Mouse (Mus musculus): Measurements from ENCODE around the gene Psmd7.
"Not testable (repeated sequence)": the region's sequence is repeated elsewhere in the genome, so short reads cannot be mapped to it uniquely, and the experiment has no call there.

Gene Psmd7

GRCm38 (mm10) chr8:107587995-107588780 is at the start of gene Psmd7:
Gene Psmd7 (minus strand): TSS chr8:107588464.
- peak; percentile 94 for DNase-seq

GRCm38 (mm10) chr8:107633734-107634133 is 45.5 kb upstream of the Psmd7 start:
- no peak for DNase-seq

DNA sequence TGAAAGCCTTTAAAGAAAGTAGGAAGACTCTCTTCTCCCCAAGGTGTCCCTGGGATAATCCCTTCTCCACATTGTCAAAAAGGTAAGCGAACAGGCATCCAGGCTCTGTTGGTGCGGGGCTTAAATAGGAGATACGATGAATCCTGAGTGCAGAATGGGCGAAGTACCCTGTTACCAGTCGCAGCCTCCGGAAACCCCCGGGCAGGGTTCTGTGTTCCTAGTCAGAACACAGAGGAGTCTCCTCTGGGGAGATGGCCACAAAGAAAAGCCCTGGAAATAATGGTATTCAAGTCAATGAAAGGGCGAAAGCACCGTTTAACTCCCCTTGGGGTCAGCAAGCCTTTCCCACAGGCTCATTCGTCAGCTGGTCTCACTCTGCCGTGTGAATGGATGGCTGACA is 41.4 kb upstream of the Psmd7 start:
- DNase-seq = no peak

DNA sequence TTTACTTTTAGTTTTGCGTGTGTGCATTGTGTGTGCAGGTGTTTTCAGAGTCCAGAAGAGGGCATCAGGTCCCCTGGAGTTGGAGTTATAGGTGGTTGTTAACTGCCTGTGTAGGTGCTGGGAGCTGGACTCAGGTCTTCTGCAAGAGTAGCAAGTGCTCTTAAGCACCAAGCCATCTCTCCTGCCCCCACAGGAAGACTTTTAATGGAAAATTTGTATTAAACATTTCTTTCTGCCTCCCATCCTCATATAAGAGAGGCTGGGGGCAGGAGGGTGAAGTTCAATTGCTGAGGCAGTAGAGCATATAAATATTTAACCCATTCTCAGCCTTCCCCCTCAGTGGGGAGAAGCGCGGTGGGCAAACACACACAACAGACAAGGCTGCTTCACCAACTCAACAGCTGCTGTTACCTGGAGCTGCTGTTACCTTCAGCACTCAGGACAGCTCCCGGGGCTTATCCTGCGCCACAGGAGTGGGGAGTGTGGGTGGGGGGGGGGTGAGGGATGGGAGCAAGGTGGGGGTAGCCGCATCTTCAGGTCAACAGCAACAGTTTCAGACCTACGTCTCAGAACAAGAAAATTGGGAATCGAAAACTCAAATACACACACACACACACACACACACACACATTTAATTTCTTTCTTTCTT is 40.4 kb upstream of the Psmd7 start:
- no peak for DNase-seq

- no peak for DNase-seq
Observed at GRCm38 (mm10) chr8:107627881-107628280, 39.6 kb upstream of the Psmd7 start.

DNA sequence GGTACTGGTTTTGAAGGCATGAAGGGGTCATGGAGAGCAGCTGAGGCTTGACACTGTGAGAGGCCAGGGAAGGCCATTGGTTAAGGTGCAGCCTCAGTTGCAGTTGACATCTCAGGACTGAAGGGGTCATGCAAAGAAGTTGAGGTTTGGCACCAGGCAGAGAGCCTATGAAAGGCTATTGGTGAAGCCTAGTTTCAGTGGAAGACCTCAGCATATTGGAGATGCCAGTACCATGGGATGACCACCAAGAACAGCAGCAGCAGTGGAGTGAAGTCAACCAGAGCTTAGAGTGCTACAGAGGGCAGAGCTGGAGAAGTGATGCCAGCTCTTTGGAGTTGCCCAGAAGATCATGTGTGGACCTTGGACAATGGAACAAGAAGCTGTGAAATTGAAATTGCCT is 36.0 kb upstream of the Psmd7 start:
- DNase-seq = not testable (repeated sequence)

GRCm38 (mm10) chr8:107621930-107622623 is 33.8 kb upstream of the Psmd7 start:
- no peak for DNase-seq

- DNase-seq = no peak
Observed at GRCm38 (mm10) chr8:107621136-107621535, 32.9 kb upstream of the Psmd7 start.

DNA sequence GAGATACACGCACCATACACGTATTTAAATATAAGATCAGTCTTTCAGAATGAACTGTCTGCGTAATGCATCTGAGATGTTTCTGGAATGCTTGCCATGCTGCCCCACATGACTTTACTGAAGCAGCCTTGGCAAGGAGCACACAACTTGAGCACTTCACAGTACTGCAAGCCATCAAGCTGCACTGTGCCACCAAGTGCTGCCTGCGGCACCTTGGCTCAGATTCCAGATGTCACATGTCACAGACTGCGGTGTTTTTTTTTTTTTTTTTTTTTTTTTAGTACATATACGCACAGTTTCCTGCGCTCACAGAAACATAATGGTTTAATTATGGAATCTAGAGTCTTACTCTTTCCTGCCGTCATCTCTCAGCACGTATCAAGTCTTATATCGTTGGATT is 30.2 kb upstream of the Psmd7 start:
- DNase-seq = no peak

DNA sequence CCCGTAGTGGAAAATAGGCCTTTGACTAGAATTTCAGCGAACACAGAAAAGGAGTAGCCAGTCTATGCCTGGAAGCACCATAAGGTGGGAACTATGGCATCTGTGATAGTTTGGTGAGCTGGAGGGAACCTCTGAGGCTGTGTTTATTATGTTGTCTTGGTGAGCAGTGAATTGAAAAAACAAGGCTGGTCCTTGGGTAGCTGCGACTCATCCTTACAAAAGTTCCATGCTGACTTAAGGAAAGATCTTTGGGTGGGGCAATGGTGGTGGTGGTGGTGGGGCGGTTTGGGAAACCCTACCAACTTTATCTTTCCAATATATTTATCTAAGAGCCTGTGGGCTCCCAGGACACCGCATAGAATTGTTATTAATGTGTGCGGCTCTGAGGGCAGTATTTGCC is 25.1 kb upstream of the Psmd7 start:
- DNase-seq = no peak

DNA sequence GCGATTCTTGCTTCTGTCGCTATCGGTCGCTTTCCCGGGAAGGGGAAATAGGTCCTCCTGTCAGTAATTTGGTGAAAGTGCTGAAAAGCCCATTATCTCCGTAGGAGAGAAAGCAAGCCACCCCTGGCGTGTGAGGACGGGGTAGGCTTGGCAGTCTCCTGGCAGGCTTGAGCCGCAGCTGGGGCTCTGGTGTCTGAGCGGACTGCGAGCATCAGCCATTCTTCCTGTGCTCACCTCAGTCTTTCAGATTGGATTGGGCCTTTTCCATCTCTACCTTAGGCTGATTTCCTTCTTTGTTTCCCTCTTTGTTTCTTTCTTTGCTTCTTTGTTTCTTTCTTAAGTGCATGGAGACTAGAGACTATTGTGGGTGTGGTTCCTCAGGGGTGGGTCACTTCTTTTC is 22.6 kb upstream of the Psmd7 start:
- DNase-seq = no peak

DNA sequence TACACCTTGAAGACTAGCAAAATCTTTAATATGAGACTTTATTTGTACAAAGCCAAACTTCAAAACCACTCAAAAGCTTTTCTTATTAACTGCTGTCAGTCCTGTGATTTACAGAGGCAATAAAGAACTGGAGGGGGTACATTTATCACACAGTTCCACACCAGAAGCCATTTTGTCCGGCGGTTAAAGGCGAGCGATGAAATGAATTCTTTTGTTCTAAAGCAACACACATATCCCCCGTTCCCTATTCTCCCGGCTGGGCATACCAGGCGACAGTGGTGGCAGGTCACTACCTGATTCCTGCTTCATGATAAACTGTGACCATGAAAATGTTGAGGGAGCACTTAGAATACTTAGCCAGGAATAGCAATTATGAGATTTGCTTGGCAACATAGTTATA is 20.5 kb upstream of the Psmd7 start:
- no peak for DNase-seq

GRCm38 (mm10) chr8:107603026-107603425 is 14.8 kb upstream of the Psmd7 start:
- DNase-seq = peak; percentile 67

- DNase-seq = no peak
Observed at GRCm38 (mm10) chr8:107599691-107600090, 11.4 kb upstream of the Psmd7 start.

- no peak for DNase-seq
Observed at GRCm38 (mm10) chr8:107597731-107598130, 9.5 kb upstream of the Psmd7 start.

DNA sequence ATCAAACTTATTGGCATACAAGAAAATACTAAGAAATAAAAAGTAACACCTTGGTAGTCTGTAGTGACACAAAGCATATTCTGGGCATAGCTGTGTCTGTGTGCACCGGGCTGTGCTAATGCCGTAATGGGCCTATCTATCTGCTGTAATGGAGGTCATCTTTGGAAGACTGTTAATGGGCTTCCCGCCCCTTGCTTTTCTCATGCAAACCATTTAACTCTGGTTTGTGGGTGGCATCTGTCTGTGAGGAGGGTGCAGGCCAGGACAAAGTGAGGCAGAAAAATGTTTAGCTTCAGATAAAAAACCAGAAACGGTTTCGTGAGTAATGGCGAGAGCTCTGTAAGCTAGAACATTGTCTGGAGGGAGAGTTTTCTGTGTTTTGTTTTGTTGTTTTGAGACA is 6.6 kb upstream of the Psmd7 start:
- DNase-seq = no peak

DNA sequence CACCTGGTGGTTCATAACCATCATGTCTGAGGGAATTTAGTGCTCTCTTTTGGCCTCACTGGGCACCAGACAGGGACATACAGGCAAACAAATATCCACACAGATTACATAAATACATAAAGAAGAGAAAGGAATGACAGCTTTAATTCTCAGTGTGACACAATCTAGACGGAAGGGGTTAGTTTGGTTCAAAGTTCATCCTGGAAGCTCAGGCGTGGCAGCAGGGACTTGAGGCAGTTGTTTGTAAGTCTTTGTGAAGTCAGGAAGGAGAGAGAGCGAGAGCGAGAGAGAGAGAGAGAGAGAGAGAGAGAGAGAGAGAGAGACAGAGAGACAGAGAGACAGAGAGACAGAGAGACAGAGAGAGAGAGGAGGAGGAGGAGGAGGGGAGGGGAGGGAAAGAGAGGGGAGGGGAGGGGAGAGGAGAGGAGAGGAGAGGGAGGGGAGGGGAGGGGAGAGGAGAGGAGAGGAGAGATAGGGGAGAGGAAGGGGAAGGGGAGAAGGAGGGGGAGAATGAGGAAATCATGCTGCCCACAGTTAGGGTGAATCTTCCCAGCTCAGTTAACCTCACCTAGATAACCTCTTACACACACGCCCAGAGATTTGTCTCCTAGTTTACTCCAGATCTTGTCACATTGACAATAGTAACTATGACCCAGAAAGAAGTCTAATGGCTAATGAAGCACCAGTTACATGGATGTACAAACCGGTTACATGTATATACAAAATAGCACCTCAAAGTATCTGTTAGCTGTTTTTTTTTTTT is 5.9 kb upstream of the Psmd7 start:
- no peak for DNase-seq

DNA sequence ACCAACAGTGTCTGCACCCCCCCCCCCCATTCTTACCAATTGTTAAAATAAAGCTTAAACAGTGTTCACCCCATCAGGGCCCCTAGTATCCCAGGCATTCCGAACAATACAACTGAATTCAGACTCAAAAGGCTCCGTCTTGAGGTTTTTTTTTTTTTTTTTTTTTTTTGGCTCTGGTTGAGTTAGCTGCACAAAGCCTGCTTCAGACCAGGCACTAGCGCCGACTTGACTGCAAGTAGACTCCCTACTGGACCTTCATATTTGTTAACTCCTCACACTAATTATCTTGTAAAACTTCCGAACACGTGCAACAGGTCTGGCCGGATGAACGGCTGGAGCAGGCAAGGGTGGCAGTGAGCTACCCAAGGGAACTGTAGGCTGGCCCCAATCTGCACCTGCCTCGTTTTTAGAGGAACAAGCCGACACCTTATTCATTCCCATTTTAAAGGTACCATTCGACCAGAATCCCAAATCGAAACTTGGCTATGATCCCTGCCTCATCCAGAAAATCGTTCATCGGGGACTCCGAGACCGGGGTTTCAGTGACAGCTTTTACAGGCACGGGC is 752 bp downstream of the Psmd7 start:
- peak; percentile 31 for DNase-seq

GRCm38 (mm10) chr8:107582136-107582535 is 6.1 kb downstream of the Psmd7 start:
- no peak for DNase-seq

DNA sequence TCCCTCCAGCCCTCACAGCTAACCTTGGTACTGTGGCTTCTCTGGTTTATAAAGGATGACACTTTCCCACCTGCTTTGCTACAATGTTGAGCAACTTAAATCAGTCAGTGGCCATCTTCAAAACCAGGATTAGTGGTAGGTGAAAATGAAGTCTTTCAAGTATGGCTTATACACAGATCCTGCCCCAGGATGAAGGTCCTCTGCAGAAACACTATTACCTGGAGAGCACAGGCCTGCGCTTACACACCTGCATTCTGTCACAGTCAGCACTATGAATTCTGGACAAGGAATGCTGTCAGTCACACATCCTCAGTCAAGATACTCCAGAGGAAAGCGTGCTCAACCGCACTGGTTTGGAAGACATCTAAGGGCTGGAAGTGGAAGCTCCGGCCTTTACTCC is 6.7 kb downstream of the Psmd7 start:
- DNase-seq = no peak

GRCm38 (mm10) chr8:107580879-107581278 is 7.4 kb downstream of the Psmd7 start:
- no peak for DNase-seq

DNA sequence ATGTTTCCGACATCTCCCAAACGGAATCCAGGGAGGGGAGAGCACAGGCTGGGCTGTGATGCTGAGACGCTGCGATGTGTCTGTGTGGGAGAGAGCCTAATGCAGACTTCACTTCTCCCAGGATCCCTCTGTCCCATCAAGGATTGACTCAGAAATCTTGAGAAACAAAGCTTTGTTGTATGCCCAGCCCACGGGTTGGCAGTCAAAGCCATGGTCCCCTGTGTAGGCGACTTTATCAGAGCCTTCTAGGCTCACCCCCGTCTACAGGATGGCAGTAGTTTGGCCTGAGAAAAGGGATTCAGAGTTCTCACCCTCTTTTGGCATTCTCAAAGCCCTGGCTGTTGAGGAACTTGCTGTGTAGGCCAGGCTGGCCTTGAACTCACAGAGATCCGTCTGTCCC is 9.7 kb downstream of the Psmd7 start:
- no peak for DNase-seq

- DNase-seq = no peak
Observed at GRCm38 (mm10) chr8:107578132-107578531, 10.1 kb downstream of the Psmd7 start.
